Mouse (Mus musculus): ENCODE measurements around the gene Fam187a.

GRCm38 (mm10) chr11:102855941-102856340 is 29.0 kb upstream of the Fam187a start:
- TF ChIP-seq EP300 (optimal IDR thresholded peaks at IDR 0.05): no peak
- TF ChIP-seq CTCF (IDR thresholded peaks at IDR 0.05; ENCODE audit: low read depth): no peak

All from stomach, postnatal 0 days (tissue).